Mouse (Mus musculus): Measurements from ENCODE around the gene Eef1b2.

Gene Eef1b2

DNA sequence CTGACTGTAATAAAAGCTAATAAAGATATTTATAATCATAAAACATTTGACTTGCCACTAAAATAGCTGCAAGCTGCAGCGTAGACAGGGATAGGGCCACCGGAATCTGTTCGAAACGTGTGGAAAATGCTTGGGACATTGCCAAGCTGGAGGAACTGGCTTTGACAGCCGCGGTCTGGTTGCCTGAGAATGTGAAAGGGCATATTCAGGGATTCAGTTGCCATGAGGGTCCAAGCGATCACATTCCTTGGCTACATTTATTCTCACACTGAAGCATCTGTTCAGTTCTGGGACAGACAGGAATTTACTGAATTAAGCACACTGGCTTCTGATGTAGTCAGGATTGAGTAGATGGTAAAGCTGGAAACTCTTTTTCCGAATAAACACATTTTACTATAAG is 14.2 kb downstream of the Eef1b2 start:
- intact Hi-C loops (cut with DNase I) = no loop called here

DNA sequence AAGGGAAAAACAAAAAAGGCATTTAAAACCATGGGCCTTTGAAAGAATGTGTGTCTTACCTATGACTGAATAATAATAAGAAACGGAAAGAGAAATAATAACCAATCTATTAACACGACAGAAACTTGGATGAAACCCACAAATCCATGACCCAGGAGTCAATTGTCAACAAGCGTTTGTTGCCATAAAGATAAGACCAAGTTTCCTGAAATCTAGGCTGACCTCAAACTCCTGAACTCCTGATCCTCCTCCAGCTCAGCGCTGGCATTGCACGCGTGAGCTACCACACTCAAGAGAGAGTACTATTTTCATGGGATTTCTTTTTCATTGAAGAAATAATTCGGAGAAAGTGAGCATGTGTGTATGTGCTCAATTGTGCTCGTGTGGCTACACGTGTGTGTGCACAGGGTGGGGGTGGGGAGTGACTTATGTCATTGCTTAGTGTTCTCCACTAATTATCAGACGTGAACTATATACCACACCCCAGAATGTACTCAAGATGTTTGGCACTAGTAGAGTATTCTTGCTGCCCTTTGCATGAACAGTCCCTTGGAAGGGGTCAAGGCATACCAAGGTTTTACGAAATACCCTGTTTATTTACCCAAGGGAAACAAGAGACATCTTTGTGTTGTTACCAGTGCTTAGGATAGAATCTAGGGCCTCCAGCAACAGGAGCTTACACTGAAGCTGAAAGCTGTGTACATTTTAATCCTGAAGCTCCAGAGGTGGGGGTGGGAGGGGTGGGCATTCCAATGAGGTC is 15.9 kb downstream of the Eef1b2 start:
- intact Hi-C loops (cut with DNase I) = no loop called here

DNA sequence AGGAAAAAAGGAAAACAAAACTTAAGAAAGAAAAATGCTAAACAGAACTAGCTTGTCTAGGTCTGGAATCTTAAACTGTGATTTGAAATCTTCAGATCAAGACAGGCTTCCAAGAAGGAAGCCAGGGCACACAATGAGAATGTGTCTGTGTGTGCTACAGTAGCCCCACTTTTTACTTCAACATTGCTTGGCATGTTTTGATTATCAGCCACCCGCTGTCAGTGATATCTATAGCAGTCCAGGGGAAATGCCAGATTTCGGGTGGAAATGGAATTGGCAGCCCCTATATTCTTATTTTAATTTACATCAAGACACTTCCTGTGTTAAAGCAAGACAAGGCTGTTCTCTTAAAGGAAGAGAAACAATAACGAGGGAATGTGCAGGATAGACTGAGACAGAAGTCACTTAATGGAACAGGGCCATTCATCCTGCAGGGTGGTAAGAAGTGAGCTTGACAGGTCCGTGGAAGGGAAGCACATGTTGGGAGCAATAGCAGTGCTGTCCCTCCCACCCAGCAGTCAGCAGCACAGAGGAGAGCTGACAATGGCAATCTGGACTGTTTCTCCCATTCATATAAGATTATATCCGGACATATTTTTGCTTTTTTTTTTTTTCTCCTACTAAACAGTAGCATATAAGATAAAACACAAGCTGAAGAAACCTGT is 19.4 kb downstream of the Eef1b2 start:
- intact Hi-C loops (cut with DNase I) = no loop called here

DNA sequence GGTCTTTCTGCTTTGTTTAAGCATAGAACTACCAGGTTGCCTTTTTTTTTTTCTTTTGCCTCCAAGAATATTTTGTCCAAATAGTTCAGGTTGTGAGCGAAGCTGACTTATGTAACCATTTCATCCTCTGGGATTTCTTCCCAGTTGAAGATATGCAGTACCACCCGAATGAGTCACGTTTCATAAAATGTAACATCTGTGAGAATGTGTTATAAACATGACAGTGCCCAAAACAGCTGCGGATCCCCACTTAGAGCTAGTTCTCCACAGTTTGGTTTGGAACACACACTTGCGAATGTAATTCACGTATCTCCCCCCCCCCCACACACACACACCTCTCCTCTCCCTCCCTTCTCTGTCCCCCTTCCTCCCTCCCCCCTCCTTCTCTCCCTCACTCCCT is 22.8 kb downstream of the Eef1b2 start:
- intact Hi-C loops (cut with DNase I) = no loop called here

DNA sequence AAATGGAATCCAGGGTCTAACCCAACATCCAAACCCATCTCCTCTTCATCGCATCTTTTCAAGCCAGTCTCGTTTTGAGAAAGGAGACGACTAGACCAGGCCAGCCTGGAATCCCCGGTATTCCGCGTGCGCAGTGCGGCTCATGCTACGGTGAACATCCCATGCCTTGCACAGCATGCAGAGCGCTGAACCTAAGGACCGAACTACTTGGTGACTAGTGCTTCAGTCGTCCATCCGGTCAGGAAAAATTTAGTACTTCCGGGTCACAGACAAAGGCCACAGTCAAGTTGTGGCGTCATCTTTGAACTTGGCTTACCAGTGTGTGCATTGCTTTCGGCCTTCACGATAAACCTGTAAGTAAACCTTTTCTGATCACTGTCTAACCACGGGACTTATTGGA is 23.7 kb downstream of the Eef1b2 start:
- intact Hi-C loops (cut with DNase I) = no loop called here

DNA sequence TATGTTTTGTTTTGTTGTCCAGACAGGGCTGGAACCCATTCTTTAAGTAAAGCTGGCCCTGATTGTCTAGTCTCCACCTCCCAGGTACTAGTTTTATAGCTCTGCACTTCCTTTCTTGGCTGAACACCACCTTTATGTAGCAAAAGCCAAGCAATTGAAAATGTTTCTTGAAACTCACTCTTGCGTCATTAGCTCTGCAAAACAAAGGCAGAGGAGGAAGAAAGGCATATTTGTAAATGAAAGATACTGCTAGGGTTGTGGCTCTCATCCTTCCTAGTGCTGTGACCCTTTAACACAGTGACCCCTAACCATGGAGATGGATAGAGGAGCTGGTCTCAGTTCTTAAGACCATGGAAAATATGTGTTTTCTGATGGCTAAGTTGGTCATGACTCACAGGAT is 25.0 kb downstream of the Eef1b2 start:
- intact Hi-C loops (cut with DNase I) = no loop called here

DNA sequence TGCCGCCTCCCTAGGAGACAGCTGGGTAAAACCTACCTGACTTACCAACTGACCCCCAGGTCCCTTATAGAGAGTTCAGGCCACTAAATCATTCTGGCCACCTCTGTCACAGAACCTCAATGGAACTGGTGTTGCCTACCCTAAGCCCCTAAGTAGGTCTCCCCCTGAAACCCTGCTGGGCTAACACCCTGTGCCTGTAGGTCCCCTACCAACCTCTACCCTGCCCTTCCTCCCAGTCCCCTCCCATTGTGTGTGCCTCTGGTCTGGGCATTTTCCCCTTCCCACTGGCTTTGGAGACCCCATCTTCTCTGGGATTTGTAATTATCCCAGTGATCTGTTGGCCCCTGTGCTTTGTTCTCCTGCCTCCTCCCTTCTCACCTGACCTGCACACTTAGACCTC is 26.8 kb downstream of the Eef1b2 start:
- intact Hi-C loops (cut with DNase I) = no loop called here

DNA sequence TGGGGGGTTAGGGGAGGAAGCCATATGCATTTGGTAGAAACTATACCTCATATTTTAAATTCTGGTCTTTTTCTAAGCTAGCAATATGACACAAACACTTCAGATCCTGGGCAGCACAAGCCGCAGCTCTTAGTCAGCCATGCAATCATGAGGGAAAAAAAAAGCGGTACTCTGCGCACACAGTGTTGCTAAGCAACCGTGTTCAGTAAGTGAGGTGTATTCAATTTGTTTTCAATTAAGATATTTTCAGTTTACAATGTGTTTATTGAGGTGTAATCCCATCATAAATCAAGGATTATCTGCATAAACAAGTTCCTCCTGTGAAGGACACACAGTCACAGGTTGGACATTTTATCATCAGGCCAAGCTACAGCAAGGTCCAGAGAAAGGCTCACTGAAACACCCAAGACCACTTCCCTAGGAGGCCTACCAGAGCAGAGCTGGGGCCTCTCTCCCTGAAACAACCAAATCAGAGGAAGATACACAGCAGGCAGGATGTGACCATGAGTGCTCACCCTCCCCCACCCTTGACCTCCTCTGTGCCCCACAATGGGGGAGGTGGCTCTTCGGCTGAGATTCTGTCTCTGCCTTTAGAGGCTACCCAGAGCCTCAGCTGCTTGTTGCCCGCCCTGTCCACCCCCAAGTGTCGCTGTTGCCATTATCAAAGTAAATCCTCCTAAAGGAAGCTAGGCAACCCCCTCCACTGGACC is 27.5 kb downstream of the Eef1b2 start:
- intact Hi-C loops (cut with DNase I) = no loop called here

DNA sequence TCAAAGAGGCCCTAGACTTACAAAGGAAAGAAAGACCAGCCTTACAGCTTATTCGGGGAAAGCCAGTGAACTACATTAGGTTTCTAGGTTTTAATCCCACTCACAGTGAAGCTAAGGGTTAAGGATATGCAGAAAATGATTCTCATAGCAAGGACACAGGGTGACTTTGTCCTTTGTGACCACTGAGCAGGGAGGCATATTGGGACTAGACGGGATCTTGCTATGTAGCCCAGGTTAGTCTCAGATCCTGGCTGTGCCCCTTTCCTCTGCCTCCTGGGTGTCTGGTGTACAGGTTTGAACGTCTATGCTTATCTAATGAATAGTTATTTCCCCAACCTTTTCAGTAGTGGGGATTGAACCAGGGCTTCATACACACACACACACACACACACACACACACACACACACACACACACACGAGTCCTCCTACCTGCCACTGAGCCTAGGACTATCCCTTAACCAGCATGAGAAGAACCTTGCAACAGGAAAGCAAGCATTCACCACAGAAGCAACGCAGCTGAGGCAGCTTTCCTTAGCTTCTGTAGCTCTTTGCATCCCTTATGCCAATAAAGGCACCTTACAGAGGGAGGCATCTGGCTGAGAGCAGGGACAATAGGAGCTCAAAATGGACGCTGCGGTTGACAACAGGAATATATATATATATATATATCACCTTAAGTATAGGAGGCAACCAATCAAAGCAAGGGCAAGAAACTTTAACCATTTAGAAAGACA is 28.2 kb downstream of the Eef1b2 start:
- intact Hi-C loops (cut with DNase I) = no loop called here

DNA sequence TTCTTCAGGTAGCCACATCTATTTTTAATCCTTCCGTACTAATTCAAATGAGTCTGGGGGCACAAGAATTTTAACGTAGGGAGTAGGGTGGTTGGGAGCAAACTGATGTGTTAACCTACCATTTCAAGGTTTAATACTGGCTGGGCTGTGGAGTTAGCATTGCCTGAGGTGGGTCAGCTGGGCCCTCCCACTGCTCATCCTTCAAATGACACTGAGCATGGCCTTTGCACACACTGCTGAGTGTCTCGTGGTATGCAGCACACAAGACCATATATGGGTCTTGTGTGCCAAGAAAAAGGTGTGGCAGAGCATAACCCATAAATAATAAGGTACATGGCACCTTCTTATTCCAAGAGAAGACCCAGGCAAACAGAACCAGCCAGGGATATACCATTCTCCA is 31.0 kb downstream of the Eef1b2 start:
- intact Hi-C loops (cut with DNase I) = no loop called here

DNA sequence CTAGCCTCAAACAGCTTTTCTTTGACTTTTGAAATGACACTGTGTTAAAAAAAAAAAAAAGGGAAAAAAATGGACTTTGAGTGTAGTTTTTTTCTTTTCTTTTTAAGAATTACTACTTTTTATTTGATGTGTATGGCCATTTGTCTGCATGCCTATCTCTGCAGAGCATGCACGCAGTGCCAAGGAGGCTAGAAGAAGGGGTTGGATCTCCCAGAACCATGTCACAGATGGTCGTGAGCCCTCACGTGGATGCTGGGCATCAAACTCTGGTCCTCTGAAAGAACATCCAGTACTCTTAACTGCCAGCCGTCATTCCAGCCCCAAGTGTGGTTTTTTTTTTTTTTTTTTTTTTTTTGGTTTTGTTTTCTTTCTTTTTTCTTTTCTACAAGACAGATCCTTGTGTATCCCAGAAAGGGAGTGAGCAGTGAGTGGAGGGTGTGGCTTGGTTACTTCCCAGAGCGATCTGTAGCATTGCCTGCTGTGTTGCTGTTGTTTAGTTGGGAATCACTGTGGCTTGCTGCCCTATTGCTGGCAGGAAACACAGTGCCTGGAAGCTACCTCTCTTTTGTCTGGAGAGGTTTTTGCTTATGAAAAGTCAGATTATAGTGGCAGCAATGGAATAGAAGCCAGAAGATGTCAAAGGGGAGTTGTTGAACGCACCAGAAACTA is 33.4 kb downstream of the Eef1b2 start:
- intact Hi-C loops (cut with DNase I) = no loop called here

DNA sequence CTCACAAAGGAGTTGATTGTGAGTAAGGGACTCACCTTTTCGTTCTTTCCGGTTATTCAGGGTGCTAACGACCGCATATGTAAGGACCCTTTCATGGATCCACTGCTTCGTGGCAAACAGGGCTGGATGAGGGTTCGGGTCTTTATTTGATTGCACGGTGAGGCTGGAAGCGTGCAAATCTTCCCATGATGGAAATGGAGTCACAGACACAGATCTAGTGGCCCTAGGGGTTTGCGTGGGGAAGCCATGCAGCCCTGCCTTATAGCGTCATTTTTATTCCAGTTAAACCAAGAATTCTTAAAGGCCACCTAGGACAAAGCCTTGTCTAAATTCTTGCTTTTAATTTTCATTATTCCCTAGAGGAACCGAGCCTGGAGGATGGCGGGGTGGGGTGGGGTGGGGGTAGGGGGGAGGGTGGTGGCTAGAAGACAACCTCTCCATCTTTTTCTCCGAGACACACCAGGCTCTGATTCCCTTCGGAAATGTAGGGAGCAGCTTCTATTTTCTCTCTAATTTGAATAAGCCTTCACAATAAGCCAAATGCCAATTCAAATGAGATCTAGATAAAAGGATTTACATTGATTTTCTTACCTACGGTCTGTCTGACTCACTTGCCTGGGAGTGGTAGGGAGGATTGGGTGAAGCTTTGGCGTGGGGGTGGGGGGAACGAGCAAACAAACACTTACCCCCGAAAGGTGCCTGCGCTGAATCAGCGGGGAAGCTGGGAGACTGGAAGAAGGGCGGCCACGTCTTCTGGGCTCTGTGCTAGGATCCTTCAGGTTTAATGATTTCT is 37.0 kb downstream of the Eef1b2 start:
- intact Hi-C loops (cut with DNase I) = no loop called here

DNA sequence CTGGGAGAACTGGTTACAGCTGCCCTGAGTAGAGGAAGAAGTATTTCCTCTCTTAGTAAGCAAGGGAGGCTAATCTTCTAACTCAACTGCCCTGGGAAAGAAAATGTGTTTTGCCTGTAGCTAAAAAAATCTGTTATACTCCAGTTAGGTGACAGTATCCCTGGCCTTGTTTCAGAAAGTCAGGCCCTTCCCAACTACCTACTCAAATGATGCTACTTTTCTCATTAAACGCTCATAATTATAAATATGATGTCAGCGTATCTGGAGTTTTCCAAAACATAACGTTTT is 37.6 kb downstream of the Eef1b2 start, which contains the start of gene Gpr1:
TSS of gene Gpr1 (minus strand) at position 273 of the 288 bp plus-strand sequence.
- intact Hi-C loops (cut with DNase I) = no loop called here

DNA sequence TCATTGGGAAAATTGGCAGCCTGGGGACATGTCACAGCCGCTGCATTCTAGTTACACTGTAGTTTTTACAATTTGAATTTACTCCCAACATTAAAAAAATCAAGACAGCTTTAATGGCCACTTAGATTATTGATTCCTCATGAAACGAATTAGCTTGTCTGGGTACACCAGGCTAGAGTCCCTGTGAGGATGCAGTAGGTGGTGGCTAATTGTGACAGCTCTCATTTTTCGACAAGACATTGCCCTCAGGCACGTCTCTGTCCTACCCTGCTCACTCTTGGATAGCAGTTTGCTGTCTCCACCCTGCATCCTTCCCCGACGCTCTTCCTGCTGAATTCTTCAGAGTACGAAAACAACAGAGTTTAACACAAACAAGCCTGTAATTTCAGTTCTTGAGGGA is 38.0 kb downstream of the Eef1b2 start:
- intact Hi-C loops (cut with DNase I) = no loop called here

DNA sequence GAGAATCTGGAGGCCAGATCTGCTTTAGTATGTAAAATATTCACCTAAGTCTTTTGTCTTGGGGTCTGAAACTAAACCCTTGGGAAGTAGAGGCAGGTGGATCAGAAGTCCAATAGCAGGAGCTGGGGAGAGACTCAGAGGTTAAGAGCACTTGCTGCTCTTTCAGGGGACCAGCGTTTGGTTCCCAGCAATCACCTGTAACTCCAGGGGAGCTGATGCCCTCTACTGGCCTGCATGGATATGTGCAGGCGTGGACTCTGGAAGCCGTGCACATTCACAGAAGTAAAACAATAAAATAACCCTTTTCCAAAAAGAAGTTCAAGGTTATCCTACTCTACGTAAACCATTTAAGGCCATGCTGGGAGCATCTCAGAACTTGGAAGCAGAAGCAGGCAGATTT is 42.7 kb downstream of the Eef1b2 start:
- intact Hi-C loops (cut with DNase I) = no loop called here

DNA sequence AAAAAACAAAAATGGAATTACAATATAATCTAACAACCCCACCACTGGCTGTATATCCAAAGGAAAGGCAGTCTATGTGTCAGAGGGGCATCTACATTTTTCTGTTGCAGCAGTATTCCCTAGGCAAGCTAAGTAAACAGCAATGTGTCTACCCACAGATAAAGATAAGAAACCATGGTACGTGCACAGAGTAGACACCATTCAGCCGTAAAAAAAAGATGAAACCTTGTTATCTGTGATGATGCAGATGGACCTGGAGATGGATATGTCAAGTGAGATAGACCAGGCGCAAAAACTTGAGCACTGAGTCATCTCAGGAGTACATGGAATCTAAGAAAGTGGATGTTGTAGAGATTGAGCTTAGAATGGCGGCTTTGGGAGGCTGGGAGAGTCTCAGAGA is 48.4 kb downstream of the Eef1b2 start:
- intact Hi-C loops (cut with DNase I) = no loop called here

DNA sequence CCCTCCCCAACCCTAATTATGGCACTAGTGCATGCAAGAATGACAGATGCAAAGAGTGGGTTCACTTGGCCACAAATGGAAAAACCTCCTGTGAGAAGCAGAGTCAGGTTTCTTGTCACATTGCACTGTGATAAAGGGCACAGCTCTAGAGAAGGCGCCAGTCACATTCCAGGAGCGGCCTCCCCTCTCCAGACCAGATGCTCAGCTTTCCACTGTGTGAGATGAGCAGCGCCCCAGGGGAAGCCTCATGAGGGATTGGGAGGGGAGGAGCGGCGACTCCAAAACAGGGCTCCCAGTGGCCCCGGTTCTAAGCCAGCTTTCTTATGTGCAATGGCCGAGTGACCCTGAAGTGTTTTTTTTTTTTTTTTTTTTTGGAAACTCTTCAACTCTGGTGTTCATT is 49.3 kb downstream of the Eef1b2 start:
- intact Hi-C loops (cut with DNase I) = no loop called here

DNA sequence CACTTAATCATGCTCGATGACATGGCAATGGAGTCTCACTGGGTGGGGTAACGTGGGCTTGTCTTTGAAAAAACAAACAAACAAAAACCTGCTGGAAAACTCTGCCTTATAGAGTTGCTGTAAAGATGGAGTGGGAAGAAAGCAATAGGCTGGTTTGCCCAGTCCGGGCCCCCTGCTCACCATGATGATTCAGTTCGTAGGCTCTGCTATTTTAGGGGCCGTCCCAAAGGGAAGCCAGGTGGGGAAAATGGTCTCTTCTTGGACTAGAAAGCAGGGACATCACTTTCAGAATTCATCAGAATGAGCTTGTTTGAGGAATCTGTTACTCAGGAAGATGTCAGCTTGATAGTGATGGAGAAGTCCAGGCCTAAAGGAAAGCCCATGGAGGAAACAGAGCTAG is 50.6 kb downstream of the Eef1b2 start:
- intact Hi-C loops (cut with DNase I) = no loop called here
